Mouse (Mus musculus): ENCODE measurements around the gene Stub1.

The Stub1 gene

GRCm38 (mm10) chr17:25868601-25869191, 35.5 kb upstream of the Stub1 start, which contains the start of gene Mcrip2:
Mcrip2 (minus strand) TSS chr17:25868764.
- in situ Hi-C loops (cut with MboI, MseI): no loop called here

GRCm38 (mm10) chr17:25867836-25868600, 34.8 kb upstream of the Stub1 start:
- in situ Hi-C loops (cut with MboI, MseI): no loop called here

- in situ Hi-C loops (cut with MboI, MseI): no loop called here
Observed at GRCm38 (mm10) chr17:25867509-25867835, 34.3 kb upstream of the Stub1 start.

- in situ Hi-C loops (cut with MboI, MseI): no loop called here
Observed at GRCm38 (mm10) chr17:25866172-25866571, 33.0 kb upstream of the Stub1 start.

GRCm38 (mm10) chr17:25865288-25865687, 32.1 kb upstream of the Stub1 start:
- in situ Hi-C loops (cut with MboI, MseI): no loop called here

GRCm38 (mm10) chr17:25864311-25864710, 31.1 kb upstream of the Stub1 start:
- in situ Hi-C loops (cut with MboI, MseI): no loop called here

- in situ Hi-C loops (cut with MboI, MseI): no loop called here
Observed at GRCm38 (mm10) chr17:25863681-25864080, 30.5 kb upstream of the Stub1 start.

- in situ Hi-C loops (cut with MboI, MseI): no loop called here
Observed at GRCm38 (mm10) chr17:25861704-25862612, 28.8 kb upstream of the Stub1 start.

GRCm38 (mm10) chr17:25860832-25861703, 27.9 kb upstream of the Stub1 start, which contains the start of gene Wdr90:
Wdr90 (minus strand) TSS chr17:25861501.
- in situ Hi-C loops (cut with MboI, MseI): no loop called here

GRCm38 (mm10) chr17:25860229-25860628, 27.0 kb upstream of the Stub1 start:
- in situ Hi-C loops (cut with MboI, MseI): no loop called here

GRCm38 (mm10) chr17:25844396-25844901, 11.2 kb upstream of the Stub1 start, which contains the start of gene Rhot2:
Rhot2 (minus strand) TSS chr17:25844851.
- in situ Hi-C loops (cut with MboI, MseI): no loop called here

GRCm38 (mm10) chr17:25843636-25844395, 10.6 kb upstream of the Stub1 start:
- in situ Hi-C loops (cut with MboI, MseI): no loop called here

- in situ Hi-C loops (cut with MboI, MseI): no loop called here
Observed at GRCm38 (mm10) chr17:25843122-25843521, 9.9 kb upstream of the Stub1 start.

- in situ Hi-C loops (cut with MboI, MseI): no loop called here
Observed at GRCm38 (mm10) chr17:25842509-25842908, 9.3 kb upstream of the Stub1 start.

GRCm38 (mm10) chr17:25841117-25841880, 8.1 kb upstream of the Stub1 start, which contains the start of gene Gm20683:
Gm20683 (minus strand) TSS chr17:25841763.
- in situ Hi-C loops (cut with MboI, MseI): no loop called here

- in situ Hi-C loops (cut with MboI, MseI): no loop called here
Observed at GRCm38 (mm10) chr17:25840519-25840918, 7.3 kb upstream of the Stub1 start.

- in situ Hi-C loops (cut with MboI, MseI): loop anchor here (10.0 kb wide), 1 partner anchor 825 kb away; the partner anchor contains the start of genes Cramp1l and Ift140
Observed at GRCm38 (mm10) chr17:25839455-25840235, 6.4 kb upstream of the Stub1 start.

- in situ Hi-C loops (cut with MboI, MseI): loop anchor here (10.0 kb wide), 1 partner anchor 824 kb away; the partner anchor contains the start of genes Cramp1l and Ift140
Observed at GRCm38 (mm10) chr17:25838904-25839303, 5.7 kb upstream of the Stub1 start.
